1 mouse cellular context compared by ENCODE assay signal in the genomic region with DNA sequence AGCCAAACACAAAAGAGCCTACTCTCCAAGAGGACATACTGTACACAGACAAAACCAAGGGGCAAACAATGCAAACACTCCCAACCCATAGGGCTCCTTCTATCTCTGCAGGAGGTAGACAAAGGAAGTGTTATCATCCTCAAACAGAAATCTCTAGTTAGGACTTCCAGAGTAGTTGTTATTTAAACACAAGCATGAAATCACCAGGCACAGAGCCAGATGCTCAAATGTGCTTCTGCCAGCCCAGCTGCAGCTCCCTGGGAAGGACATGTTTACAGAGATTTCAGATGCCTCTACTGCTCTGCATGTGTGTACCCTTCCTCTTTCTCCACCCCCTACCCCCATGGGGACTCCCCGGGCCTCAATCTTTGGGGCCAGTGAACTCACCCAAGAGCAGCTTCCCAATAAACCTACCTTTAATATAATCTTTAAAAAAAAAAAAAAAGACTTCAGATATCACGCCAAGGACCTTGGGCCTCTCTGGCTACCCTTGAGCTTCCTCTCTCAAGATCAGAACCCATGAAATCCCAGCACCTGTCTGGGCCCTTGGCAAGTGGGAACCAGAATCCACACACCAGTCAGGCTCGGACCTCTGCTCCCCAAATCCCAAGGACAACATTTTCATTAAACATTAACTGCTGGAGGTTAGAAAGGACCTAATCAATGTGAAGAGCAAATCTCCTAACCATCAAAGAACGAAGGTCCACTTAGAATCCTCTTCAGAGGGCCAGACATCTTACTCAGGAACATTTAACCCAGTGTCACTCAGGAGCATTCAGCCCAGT.
TF ChIP-seq lines count a peak whose summit lies in the region.

No protein-coding gene starts in this region.

TF ChIP-seq in CH12.LX, 34 proteins besides CTCF, POLR2A, EP300 and RAD21 (continued from another document):
- TF ChIP-seq ZNF384 (IDR thresholded peaks at IDR 0.05; ENCODE audit: low read depth, low read length) (no peak), ZMIZ1 (IDR thresholded peaks at IDR 0.05; ENCODE audit: low read depth, low read length) (no peak), CHD1 (IDR thresholded peaks at IDR 0.05; ENCODE audit: low read depth, low read length) (no peak), ZKSCAN1 (IDR thresholded peaks at IDR 0.05; ENCODE audit: borderline replicate concordance, low read depth, low read length) (no peak), ZC3H11A (IDR thresholded peaks at IDR 0.05; ENCODE audit: low read depth, low read length) (no peak), HCFC1 (IDR thresholded peaks at IDR 0.05; ENCODE audit: low read depth, low read length) (no peak)
